In genomic region chr4:59218154-59218553, GRCm38 (mm10) we compare ENCODE assay signal across 22 mouse cellular contexts. TPM values are rescaled to one million over a fixed set of nuclear protein-coding genes. Genes with fewer than 3 reads are reported as not detected.
DNase-seq lines count a peak whose midpoint lies in the region; TF ChIP-seq lines count a peak whose summit lies in the region.
"Had no signal": no experiment of that assay in that cellular context is flagged by ENCODE, and none has a peak within 500 bp of the region (broad histone marks: within the 10 kb centered on the region; RNA-seq: fewer than 3 reads in every experiment).

No protein-coding gene starts in this region.

- H3K27ac ChIP-seq in liver, adult 2 months (replicated peaks; ENCODE audit: insufficient read depth, low read depth, low read length), result peak overlapping the region; percentile 82
- H3K27ac ChIP-seq: embryonic facial prominence, embryonic 13.5 days; embryonic facial prominence, embryonic 15.5 days; forebrain, embryonic 10.5 days; forebrain, embryonic 12.5 days had no signal

- no peak for DNase-seq in liver, adult 2 months (ENCODE audit: extremely low read depth, low read depth, low spot score)
- DNase-seq in liver (no peak), A20 (ENCODE audit: low read depth, low spot score) (peak; percentile 72)
- no peak for DNase-seq in neural tube, embryonic 10.5 days (ENCODE audit: extremely low spot score, low spot score)
- DNase-seq in layer of hippocampus, adult 9-10 months (ENCODE audit: low spot score), result no peak
- DNase-seq: adrenal gland, adult 2 months; adrenal gland, postnatal 10 days; adrenal gland, postnatal 25 days; B cell, adult 2 months; cerebellum, adult 11 months; cerebellum, adult 18-20 months; cerebellum, adult 8-10 months; cerebellum, adult 9-11 months; cerebellum, postnatal 14 days; cerebellum, postnatal 36 days; embryo, embryonic 11 days had no signal

- no peak overlapping the region for H3ac ChIP-seq in C2C12 (ENCODE audit: control insufficient read depth, insufficient read length, low read depth)

- H3K9ac ChIP-seq in liver, adult 2 months (ENCODE audit: low read depth, low read length), result no peak overlapping the region
- H3K9ac ChIP-seq: embryonic facial prominence, embryonic 13.5 days; embryonic facial prominence, embryonic 15.5 days; forebrain, embryonic 12.5 days had no signal

- TF ChIP-seq CTCF in liver, adult 2 months (IDR thresholded peaks at IDR 0.05; ENCODE audit: low read depth, low read length), result no peak
- no peak for TF ChIP-seq CTCF in C2C12 (IDR thresholded peaks at IDR 0.05; ENCODE audit: control insufficient read depth, insufficient read depth, insufficient read length)

- peaks cover 23% of the 10 kb centered on the region; the same call in 1 of the 2 replicates for H3K4me1 ChIP-seq in liver, adult 2 months (ENCODE audit: control insufficient read depth, insufficient read depth, low read length)
- H3K4me1 ChIP-seq: embryonic facial prominence, embryonic 13.5 days; embryonic facial prominence, embryonic 15.5 days; forebrain, embryonic 10.5 days; forebrain, embryonic 12.5 days had no signal

- no peak for TF ChIP-seq POLR2A in liver, adult 2 months (IDR thresholded peaks at IDR 0.05; ENCODE audit: extremely low read depth, insufficient read depth, low read length)

- no peak overlapping the region for H3K4me3 ChIP-seq in liver, adult 2 months (ENCODE audit: insufficient read depth, low read depth, low read length)
- no peak overlapping the region for H3K4me3 ChIP-seq in C2C12 (ENCODE audit: insufficient read depth, poor library complexity, severe bottlenecking)
- H3K4me3 ChIP-seq: embryonic facial prominence, embryonic 13.5 days; embryonic facial prominence, embryonic 15.5 days; erythroblast, embryonic 14.5 days; forebrain, embryonic 10.5 days; forebrain, embryonic 12.5 days had no signal

- H3K27me3 ChIP-seq in liver, adult 2 months (ENCODE audit: control insufficient read depth, insufficient read depth, low read length), result no peaks in the 10 kb centered on the region
- no peaks in the 10 kb centered on the region for H3K27me3 ChIP-seq in C2C12 (ENCODE audit: control insufficient read depth, insufficient read depth, insufficient read length)
- H3K27me3 ChIP-seq: embryonic facial prominence, embryonic 13.5 days; embryonic facial prominence, embryonic 15.5 days; forebrain, embryonic 12.5 days had no signal

- 88% methylated on average over 7 of the region's 7 CpGs for WGBS in liver, adult 2 months

- no peaks in the 10 kb centered on the region for H3K79me2 ChIP-seq in liver, adult 2 months (ENCODE audit: control insufficient read depth, insufficient read depth, low read length)
- peaks cover 68% of the 10 kb centered on the region for H3K79me2 ChIP-seq in C2C12 (ENCODE audit: control insufficient read depth, insufficient read depth)

- peaks cover 11% of the 10 kb centered on the region for H3K79me3 ChIP-seq in C2C12 (ENCODE audit: low read depth)

- H3K36me3 ChIP-seq in liver, adult 2 months (ENCODE audit: control insufficient read depth, insufficient read depth, low read length), result peaks cover 30% of the 10 kb centered on the region
- peaks cover 97% of the 10 kb centered on the region for H3K36me3 ChIP-seq in C2C12 (ENCODE audit: control insufficient read depth, insufficient read depth)

TF ChIP-seq in C2C12, 6 proteins besides CTCF, POLR2A, EP300 and RAD21:
- TF ChIP-seq MYOD1 (IDR thresholded peaks at IDR 0.05; ENCODE audit: control insufficient read depth, insufficient read length, low read depth) (peak; percentile 61), FOSL1 (IDR thresholded peaks at IDR 0.05; ENCODE audit: insufficient read depth, low read length, poor library complexity, severe bottlenecking) (no peak), CEBPB (IDR thresholded peaks at IDR 0.05; ENCODE audit: low read depth) (peak; percentile 66)

RNA-seq across cellular contexts. Expression of gene Ugcg, which starts 29.1 kb away (rescaled TPM):
- 17.1 and 23.0 TPM in 2 replicates for total RNA-seq in liver, adult 2 months (2014; rRNA removed)
- 13.9 and 25.4 TPM in 2 replicates for polyA plus RNA-seq in liver, adult 2 months (2012; rRNA removed)
- polyA plus RNA-seq in C2C12 (2012; fragmentation: generic; extraction: Trizol), result 34.5 TPM
